Mouse (Mus musculus) adrenal gland, adult 18-20 months (tissue): Measurements from ENCODE around the gene Sf3a3. TPM values are rescaled to one million over a fixed set of nuclear protein-coding genes. Genes with fewer than 3 reads are reported as not detected.

ENCODE experiments used
- DNase-seq, 2 experiments: peaks; one replicate each; pipeline ENCODE4 v3.0.0; 2021 to 2022; ENCODE audit warnings: low spot score in 2 of 2
- microRNA-seq, 2 experiments: library from miRNA; unstranded; fragments of <30 nt; microRNA quantifications; one replicate each; pipeline ENCODE4 v1.2.0; 2021; ENCODE audit warnings: borderline number of aligned reads in 2 of 2
- total RNA-seq, 2 experiments: library from RNA; stranded (reverse); gene quantifications; 1 replicate in 1 of 2; 2 replicates in 1 of 2; pipeline ENCODE4 v1.2.3; 2021

Sf3a3 gene
- total RNA-seq, 2 experiments from 2014 or later = 33.1 to 34.9 TPM

DNA sequence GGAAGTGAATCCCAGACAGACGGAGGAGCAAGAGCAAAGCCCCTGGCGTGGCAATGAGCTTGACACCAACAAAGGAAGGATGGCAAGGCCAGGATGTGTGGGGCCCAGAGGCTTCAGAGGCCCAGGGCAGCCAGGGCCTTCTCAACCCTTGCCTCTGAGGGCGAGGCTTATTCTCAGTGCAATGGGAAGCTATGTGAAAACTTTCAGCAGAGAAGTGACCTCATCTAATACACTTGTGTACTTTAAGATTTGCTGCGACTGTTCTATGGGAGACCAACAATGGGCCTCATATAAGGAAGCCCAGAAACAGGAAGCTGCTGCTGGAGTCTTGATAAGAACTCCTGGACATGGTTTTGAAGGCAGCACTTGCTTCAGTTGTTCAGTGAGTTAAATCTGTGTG, 57.5 kb downstream of the Sf3a3 start:
- no peak for DNase-seq

DNA sequence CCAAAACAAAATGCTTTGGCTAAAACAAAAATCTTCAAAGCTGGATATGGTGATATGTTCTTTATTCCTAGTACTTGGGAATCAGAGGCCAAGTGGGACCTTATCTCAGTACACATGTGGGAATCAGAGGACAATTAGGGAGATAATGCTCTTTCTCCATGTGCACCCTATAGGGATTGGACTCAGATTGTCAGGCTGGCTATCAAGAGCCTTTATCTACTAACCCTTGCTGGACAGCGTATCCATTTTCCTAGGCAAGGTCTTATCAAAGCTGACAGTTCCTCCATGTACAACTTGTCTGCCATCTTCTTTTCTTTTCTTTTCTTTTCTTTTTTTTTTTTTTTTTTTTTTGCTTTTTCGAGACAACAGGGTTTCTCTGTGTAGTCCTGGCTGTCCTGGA, 58.9 kb downstream of the Sf3a3 start:
- no peak for DNase-seq

DNA sequence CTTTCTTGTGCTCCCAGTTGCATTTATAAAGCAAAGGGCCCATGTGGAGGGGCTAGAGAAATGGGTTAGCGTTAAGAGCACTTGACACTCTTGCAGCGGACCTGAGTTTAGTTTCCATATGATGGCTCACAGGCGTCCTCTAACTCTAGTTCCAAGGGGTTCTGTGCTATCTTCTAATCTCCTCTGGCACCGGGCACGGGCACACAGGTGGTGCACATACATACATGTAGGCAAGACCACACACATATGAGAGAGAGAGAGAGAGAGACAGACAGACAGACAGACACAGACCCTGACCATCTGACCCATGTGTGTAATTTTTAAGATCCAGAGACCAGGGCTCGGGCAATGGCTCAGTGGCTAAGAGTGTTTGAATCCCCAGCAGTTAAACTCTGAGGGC, 59.4 kb downstream of the Sf3a3 start:
- no peak for DNase-seq

DNA sequence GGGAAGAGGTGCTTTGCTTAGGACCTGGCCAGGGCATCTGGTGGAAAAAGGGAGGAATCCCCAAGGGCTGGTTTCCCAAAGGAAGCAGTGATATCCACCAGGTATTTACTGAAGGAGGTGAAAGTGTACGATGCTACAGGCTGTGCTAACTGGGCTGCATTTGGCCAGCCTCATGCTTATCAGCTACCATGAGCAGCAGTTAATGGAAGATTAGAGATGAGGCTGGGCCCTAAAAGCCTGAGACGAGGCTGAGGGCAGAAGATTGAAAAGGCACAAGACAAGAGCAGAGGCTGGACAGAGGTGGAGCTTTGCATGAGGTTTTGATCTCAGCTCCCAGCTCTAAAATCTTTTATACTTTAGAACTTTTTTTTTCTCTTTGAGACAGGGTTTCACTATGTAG, 59.9 kb downstream of the Sf3a3 start:
- DNase-seq = no peak

DNA sequence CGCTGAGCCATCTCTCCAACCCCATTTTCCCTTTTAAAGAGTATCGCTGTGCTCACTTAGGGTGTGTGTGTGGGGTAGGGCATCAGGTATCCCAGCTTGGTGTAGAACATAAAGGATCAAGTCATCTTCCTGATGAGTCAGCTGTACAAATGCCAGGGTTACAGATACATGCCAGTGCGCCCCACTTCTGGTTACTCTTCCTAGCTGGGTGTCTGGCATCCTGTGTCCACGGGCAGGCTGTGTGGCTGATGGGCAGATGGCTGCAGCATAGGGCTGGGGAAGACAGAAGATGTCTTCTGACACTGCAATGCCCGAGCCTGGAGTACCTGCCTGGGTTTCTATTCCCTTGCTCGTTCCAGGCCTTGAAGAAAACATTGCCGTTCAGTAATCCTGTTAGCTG, 66.8 kb downstream of the Sf3a3 start:
- no peak for DNase-seq

Small RNA genes lying within 50 kb of the gene (microRNA-seq; reads per million reads assigned to microRNA genes)
- gene Gm24721 (0 reads per million in 2 experiments), gene Mir697 (0 reads per million in 2 experiments), gene Mir698 (0.47 to 0.61 reads per million in 2 experiments)

Other genes with a start within 250 kb of the Sf3a3 start
- gene 3100002H09Rik, start 104.0 kb upstream of the Sf3a3 start, total RNA-seq = not detected
- not detected for gene Pou3f1, start 58.0 kb upstream of the Sf3a3 start, total RNA-seq
- gene Utp11, start 21.2 kb upstream of the Sf3a3 start, total RNA-seq = 10 to 100 TPM; 32.5 to 35.7 TPM
- 10 to 100 TPM in 1 of 2 experiments, 1 to 10 TPM in 1; 6.3 to 15.0 TPM for gene Fhl3, start 14.1 kb upstream of the Sf3a3 start, total RNA-seq
- gene Inpp5b, start 27.1 kb downstream of the Sf3a3 start, total RNA-seq = 10 to 100 TPM; 16.9 to 18.8 TPM
- gene Mtf1, start 87.3 kb downstream of the Sf3a3 start, total RNA-seq = 10 to 100 TPM; 27.0 TPM
- gene Yrdc, start 135.9 kb downstream of the Sf3a3 start, total RNA-seq = 10 to 100 TPM; 36.8 to 44.2 TPM
- 10 to 100 TPM; 44.6 TPM for gene 1110065P20Rik, start 136.4 kb downstream of the Sf3a3 start, total RNA-seq
- gene Maneal, start 147.4 kb downstream of the Sf3a3 start, total RNA-seq = 1 to 10 TPM; 4.0 to 5.0 TPM
- 1 to 10 TPM; 1.9 to 2.4 TPM for gene Epha10, start 166.1 kb downstream of the Sf3a3 start, total RNA-seq
- gene 9930104L06Rik, start 222.3 kb downstream of the Sf3a3 start, total RNA-seq = 10 to 100 TPM; 12.7 to 14.0 TPM
- 1 to 10 TPM; 2.3 to 2.5 TPM for gene Cdca8, start 224.5 kb downstream of the Sf3a3 start, total RNA-seq